Mouse (Mus musculus) bone marrow, adult 2 months (tissue): ENCODE data around the gene Naip1.

Experiments used
- CTCF ChIP-seq: fragments of 200-500 bp; IDR thresholded peaks from 2 replicates; pipeline ENCODE4 v1.5.1; 2011; ENCODE audit warnings: low read length, control low read depth; ENCODE audit not compliant: control insufficient read depth, insufficient read depth
- POLR2A ChIP-seq: fragments of 200-500 bp; IDR thresholded peaks from 2 replicates; pipeline ENCODE4 v1.6.1; 2011; ENCODE audit warnings: low read depth, mild to moderate bottlenecking, control low read depth, low read length, borderline replicate concordance; ENCODE audit not compliant: control insufficient read depth

DNA sequence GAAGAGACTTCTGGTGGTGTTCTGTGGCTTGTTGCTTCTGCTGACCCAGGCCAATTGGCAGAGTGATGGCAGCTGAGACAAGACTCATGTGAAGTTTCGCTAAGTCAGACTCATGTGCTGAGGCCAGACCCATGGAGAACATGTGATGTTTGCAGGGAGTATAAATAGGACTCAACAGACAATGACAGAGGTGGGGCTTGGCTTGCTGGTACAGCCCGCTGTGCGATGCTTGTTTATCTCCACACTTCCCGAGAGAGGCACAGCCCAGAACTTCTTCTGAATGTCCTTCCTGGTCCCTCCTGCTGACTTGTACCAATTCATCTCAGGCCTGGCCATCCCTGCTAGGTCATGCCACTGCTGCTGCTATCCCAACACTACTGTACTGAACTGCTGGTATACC is 42.7 kb upstream of the Naip1 start:
- TF ChIP-seq CTCF: no peak
- no peak for TF ChIP-seq POLR2A
